Mouse (Mus musculus) ES-CJ7 (cell line): ENCODE results near the gene Tab1.

ENCODE experiments used
- DNase-seq: peaks from one replicate; pipeline ENCODE4 v3.0.0; 2011; ENCODE audit warnings: low read depth, low spot score

Gene Tab1

GRCm38 (mm10) chr15:80162401-80162964 is 29.6 kb downstream of the Tab1 start:
- DNase-seq, result no peak

- DNase-seq, result no peak
Observed at GRCm38 (mm10) chr15:80163274-80163673, 30.3 kb downstream of the Tab1 start.

- no peak for DNase-seq
Observed at GRCm38 (mm10) chr15:80163716-80164115, 30.8 kb downstream of the Tab1 start.

GRCm38 (mm10) chr15:80165396-80165795 is 32.5 kb downstream of the Tab1 start:
- no peak for DNase-seq

GRCm38 (mm10) chr15:80169484-80169883 is 36.6 kb downstream of the Tab1 start:
- DNase-seq, result peak; percentile 91

- no peak for DNase-seq
Observed at GRCm38 (mm10) chr15:80170357-80170756, 37.4 kb downstream of the Tab1 start.

- DNase-seq, result peak; percentile 49
Observed at GRCm38 (mm10) chr15:80171286-80171685, 38.4 kb downstream of the Tab1 start.

- DNase-seq, result peak; percentile 46
Observed at GRCm38 (mm10) chr15:80171791-80172190, 38.9 kb downstream of the Tab1 start.

- peak; percentile 50 for DNase-seq
Observed at GRCm38 (mm10) chr15:80173001-80173771, 40.3 kb downstream of the Tab1 start, which contains the start of gene Mgat3. Mgat3 (plus strand) TSS chr15:80173721.

- DNase-seq, result no peak
Observed at GRCm38 (mm10) chr15:80173781-80174597, 41.1 kb downstream of the Tab1 start.

- no peak for DNase-seq
Observed at GRCm38 (mm10) chr15:80174598-80174875, 41.6 kb downstream of the Tab1 start.

- DNase-seq, result no peak
Observed at GRCm38 (mm10) chr15:80175316-80175715, 42.4 kb downstream of the Tab1 start.

- no peak for DNase-seq
Observed at GRCm38 (mm10) chr15:80175756-80176155, 42.8 kb downstream of the Tab1 start.

- no peak for DNase-seq
Observed at GRCm38 (mm10) chr15:80181561-80181960, 48.6 kb downstream of the Tab1 start.

GRCm38 (mm10) chr15:80182072-80182700 is 49.3 kb downstream of the Tab1 start:
- no peak for DNase-seq

- no peak for DNase-seq
Observed at GRCm38 (mm10) chr15:80188927-80189326, 56.0 kb downstream of the Tab1 start.

GRCm38 (mm10) chr15:80190075-80190474 is 57.1 kb downstream of the Tab1 start:
- DNase-seq, result no peak

GRCm38 (mm10) chr15:80191585-80192245 is 58.8 kb downstream of the Tab1 start:
- peak; percentile 45 for DNase-seq

- no peak for DNase-seq
Observed at GRCm38 (mm10) chr15:80192246-80192585, 59.3 kb downstream of the Tab1 start.

GRCm38 (mm10) chr15:80192847-80193246 is 59.9 kb downstream of the Tab1 start:
- DNase-seq, result no peak

- DNase-seq, result no peak
Observed at GRCm38 (mm10) chr15:80199556-80199955, 66.6 kb downstream of the Tab1 start.
